Mouse (Mus musculus): ENCODE data around the gene Adamts13. TPM values are rescaled to one million over a fixed set of nuclear protein-coding genes. Genes with fewer than 3 reads are reported as not detected.
A peak's percentile ranks its signal among the peaks of the same experiment; 100 is the strongest.

Adamts13 gene
- total RNA-seq, 2 experiments from 2014 or later = not detected

GRCm38 (mm10) chr2:26964724-26965370 is 8.4 kb upstream of the Adamts13 start:
- no peak for DNase-seq (ENCODE audit: low spot score)
- intact Hi-C loops (cut with DNase I) = loop anchor here (2.0 to 5.0 kb wide), 2 partner anchors 28 to 63 kb away; partner anchors contain the start of gene Surf6

- intact Hi-C loops (cut with DNase I) = no loop called here
- DNase-seq (ENCODE audit: low spot score) = no peak
Measured at GRCm38 (mm10) chr2:26967262-26967661, 6.0 kb upstream of the Adamts13 start.

- no peak for DNase-seq (ENCODE audit: low spot score)
- intact Hi-C loops (cut with DNase I) = no loop called here
Measured at GRCm38 (mm10) chr2:26973960-26974359, 744 bp downstream of the Adamts13 start.

GRCm38 (mm10) chr2:26980361-26980760 is 7.1 kb downstream of the Adamts13 start:
- no peak for DNase-seq (ENCODE audit: low spot score)
- intact Hi-C loops (cut with DNase I) = no loop called here

GRCm38 (mm10) chr2:26984179-26984578 is 11.0 kb downstream of the Adamts13 start:
- intact Hi-C loops (cut with DNase I) = no loop called here

GRCm38 (mm10) chr2:26984640-26985039 is 11.4 kb downstream of the Adamts13 start:
- DNase-seq (ENCODE audit: low spot score) = no peak
- intact Hi-C loops (cut with DNase I) = no loop called here

More at GRCm38 (mm10) chr2:26984179-26984578, 11.0 kb downstream of the Adamts13 start:
- no peak for DNase-seq (ENCODE audit: low spot score)

GRCm38 (mm10) chr2:26993936-26994335 is 20.7 kb downstream of the Adamts13 start:
- intact Hi-C loops (cut with DNase I) = no loop called here
- no peak for DNase-seq (ENCODE audit: low spot score)

- DNase-seq (ENCODE audit: low spot score) = no peak
- intact Hi-C loops (cut with DNase I) = no loop called here
Measured at GRCm38 (mm10) chr2:26997498-26997897, 24.3 kb downstream of the Adamts13 start.

GRCm38 (mm10) chr2:26997993-26998392 is 24.8 kb downstream of the Adamts13 start:
- intact Hi-C loops (cut with DNase I) = no loop called here
- no peak for DNase-seq (ENCODE audit: low spot score)

- DNase-seq (ENCODE audit: low spot score) = no peak
- intact Hi-C loops (cut with DNase I) = loop anchor here (5.0 kb wide), 1 partner anchor 94 kb away; the partner anchor contains the start of genes Med22 and Rpl7a
Measured at GRCm38 (mm10) chr2:27006255-27006654, 33.0 kb downstream of the Adamts13 start.

GRCm38 (mm10) chr2:27007701-27008100 is 34.5 kb downstream of the Adamts13 start:
- intact Hi-C loops (cut with DNase I) = loop anchor here (5.0 kb wide), 1 partner anchor 95 kb away; the partner anchor contains the start of genes Med22 and Rpl7a

GRCm38 (mm10) chr2:27009714-27010244 is 36.6 kb downstream of the Adamts13 start, which contains the start of gene Cacfd1:
Cacfd1 (plus strand) TSS chr2:27009926.
- DNase-seq (ENCODE audit: low spot score) = peak; percentile 73
- intact Hi-C loops (cut with DNase I) = loop anchor here (5.0 kb wide), 2 partner anchors 77 to 97 kb away; partner anchors contain the start of genes Med22, Rpl7a, Stkld1 and Surf4

More at GRCm38 (mm10) chr2:27007701-27008100, 34.5 kb downstream of the Adamts13 start:
- no peak for DNase-seq (ENCODE audit: low spot score)

GRCm38 (mm10) chr2:27017802-27018201 is 44.6 kb downstream of the Adamts13 start:
- intact Hi-C loops (cut with DNase I) = loop anchor here (1.0 kb wide), 2 partner anchors 20 to 217 kb away; no protein-coding TSS in a partner anchor

GRCm38 (mm10) chr2:27019530-27019929 is 46.3 kb downstream of the Adamts13 start:
- intact Hi-C loops (cut with DNase I) = no loop called here
- DNase-seq (ENCODE audit: low spot score) = no peak

More at GRCm38 (mm10) chr2:27017802-27018201, 44.6 kb downstream of the Adamts13 start:
- no peak for DNase-seq (ENCODE audit: low spot score)

- DNase-seq (ENCODE audit: low spot score) = no peak
- intact Hi-C loops (cut with DNase I) = no loop called here
Measured at GRCm38 (mm10) chr2:27021103-27021502, 47.9 kb downstream of the Adamts13 start.

GRCm38 (mm10) chr2:27022612-27023011 is 49.4 kb downstream of the Adamts13 start:
- intact Hi-C loops (cut with DNase I) = no loop called here
- DNase-seq (ENCODE audit: low spot score) = no peak

- intact Hi-C loops (cut with DNase I) = no loop called here
- DNase-seq (ENCODE audit: low spot score) = no peak
Measured at GRCm38 (mm10) chr2:27024136-27024535, 50.9 kb downstream of the Adamts13 start.

- no peak for DNase-seq (ENCODE audit: low spot score)
- intact Hi-C loops (cut with DNase I) = no loop called here
Measured at GRCm38 (mm10) chr2:27025545-27025944, 52.3 kb downstream of the Adamts13 start.

- DNase-seq (ENCODE audit: low spot score) = no peak
- intact Hi-C loops (cut with DNase I) = no loop called here
Measured at GRCm38 (mm10) chr2:27026332-27026731, 53.1 kb downstream of the Adamts13 start.

- DNase-seq (ENCODE audit: low spot score) = no peak
- intact Hi-C loops (cut with DNase I) = no loop called here
Measured at GRCm38 (mm10) chr2:27026857-27027617, 53.8 kb downstream of the Adamts13 start.
